Mouse (Mus musculus) small intestine, adult 2 months (tissue): ENCODE results near the gene Terb2.

ENCODE experiments used
- CTCF ChIP-seq: fragments of 200-500 bp; IDR thresholded peaks from 2 replicates; pipeline ENCODE4 v1.5.1; 2012; ENCODE audit warnings: low read depth, mild to moderate bottlenecking, control low read depth, inconsistent platforms, low read length, moderate library complexity, mixed read lengths; ENCODE audit not compliant: insufficient replicate concordance, insufficient read length; ENCODE audit errors: extremely low read depth
- POLR2A ChIP-seq: fragments of 200-500 bp; IDR thresholded peaks from 2 replicates; pipeline ENCODE4 v1.6.1; 2012; ENCODE audit warnings: low read depth, mild to moderate bottlenecking, control low read depth, inconsistent platforms, low read length, moderate library complexity

DNA sequence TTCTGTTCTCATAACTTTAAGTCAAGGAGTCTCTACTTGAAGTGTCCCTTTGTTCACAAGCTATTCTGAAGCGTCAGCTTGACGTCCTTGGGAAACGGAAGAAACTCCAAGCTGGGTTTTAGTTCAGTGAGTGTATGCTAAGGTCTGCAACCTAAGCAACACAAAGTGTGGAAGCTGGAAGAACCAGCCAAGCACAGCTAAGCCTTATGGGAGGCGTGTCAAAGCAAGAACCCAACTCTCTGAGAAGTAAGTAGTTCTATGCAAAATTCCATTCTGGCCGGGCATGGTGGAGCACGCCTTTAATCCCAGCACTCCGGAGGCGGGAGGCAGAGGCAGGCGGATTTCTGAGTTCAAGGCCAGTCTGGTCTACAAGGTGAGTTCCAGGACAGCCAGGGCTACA lies 45.5 kb downstream of the Terb2 start:
- no peak for TF ChIP-seq CTCF
- no peak for TF ChIP-seq POLR2A
